Mouse (Mus musculus): ENCODE results near the gene Papolb. TPM values are rescaled to one million over a fixed set of nuclear protein-coding genes. Genes with fewer than 3 reads are reported as not detected.
A peak's percentile ranks its signal among the peaks of the same experiment; 100 is the strongest.

Papolb gene
- total and polyA plus RNA-seq, 2 experiments: not detected

- no peak overlapping the region for H3K9ac ChIP-seq (ENCODE audit: low read depth, low read length)
- H3K27ac ChIP-seq (replicated peaks; ENCODE audit: insufficient read depth, low read depth, low read length): no peak overlapping the region
- 74% methylated on average over 8 of the region's 8 CpGs for WGBS
- H3K4me3 ChIP-seq (ENCODE audit: insufficient read depth, low read depth, low read length): no peak overlapping the region
- no peak for TF ChIP-seq CTCF (IDR thresholded peaks at IDR 0.05; ENCODE audit: low read depth, low read length)
- no peak for TF ChIP-seq POLR2A (IDR thresholded peaks at IDR 0.05; ENCODE audit: extremely low read depth, insufficient read depth, low read length)
- no peaks in the 10 kb centered on the region for H3K79me2 ChIP-seq (ENCODE audit: control insufficient read depth, insufficient read depth, low read length)
- no peak for DNase-seq (ENCODE audit: extremely low read depth, low read depth, low spot score)
- no peaks in the 10 kb centered on the region for H3K36me3 ChIP-seq (ENCODE audit: control insufficient read depth, insufficient read depth, low read length)
- H3K27me3 ChIP-seq (ENCODE audit: control insufficient read depth, insufficient read depth, low read length): 0 out of 2 replicates have a peak, but pooled peaks cover 3% of the 10 kb centered on the region
- H3K4me1 ChIP-seq (ENCODE audit: control insufficient read depth, insufficient read depth, low read length): no peaks in the 10 kb centered on the region
These were observed 5.0 kb downstream of the Papolb start for GRCm38 (mm10) chr5:142524711-142525464.

GRCm38 (mm10) chr5:142521195-142521866, 8.5 kb downstream of the Papolb start:
- no peak overlapping the region for H3K27ac ChIP-seq (replicated peaks; ENCODE audit: insufficient read depth, low read depth, low read length)
- WGBS: 90% methylated on average over 11 of the region's 11 CpGs
- H3K9ac ChIP-seq (ENCODE audit: low read depth, low read length): no peak overlapping the region
- 0 out of 2 replicates have a peak, but pooled peaks cover 2% of the 10 kb centered on the region for H3K27me3 ChIP-seq (ENCODE audit: control insufficient read depth, insufficient read depth, low read length)
- H3K79me2 ChIP-seq (ENCODE audit: control insufficient read depth, insufficient read depth, low read length): no peaks in the 10 kb centered on the region
- no peak overlapping the region for H3K4me3 ChIP-seq (ENCODE audit: insufficient read depth, low read depth, low read length)
- no peaks in the 10 kb centered on the region for H3K4me1 ChIP-seq (ENCODE audit: control insufficient read depth, insufficient read depth, low read length)
- TF ChIP-seq CTCF (IDR thresholded peaks at IDR 0.05; ENCODE audit: low read depth, low read length) (no peak), POLR2A (IDR thresholded peaks at IDR 0.05; ENCODE audit: extremely low read depth, insufficient read depth, low read length) (no peak)
- no peaks in the 10 kb centered on the region for H3K36me3 ChIP-seq (ENCODE audit: control insufficient read depth, insufficient read depth, low read length)
- no peak for DNase-seq (ENCODE audit: extremely low read depth, low read depth, low spot score)

- H3K9ac ChIP-seq (ENCODE audit: low read depth, low read length): no peak overlapping the region
- H3K27me3 ChIP-seq (ENCODE audit: control insufficient read depth, insufficient read depth, low read length): 0 out of 2 replicates have a peak, but pooled peaks cover 2% of the 10 kb centered on the region
- H3K4me1 ChIP-seq (ENCODE audit: control insufficient read depth, insufficient read depth, low read length): no peaks in the 10 kb centered on the region
- no peaks in the 10 kb centered on the region for H3K79me2 ChIP-seq (ENCODE audit: control insufficient read depth, insufficient read depth, low read length)
- H3K27ac ChIP-seq (replicated peaks; ENCODE audit: insufficient read depth, low read depth, low read length): no peak overlapping the region
- no peak overlapping the region for H3K4me3 ChIP-seq (ENCODE audit: insufficient read depth, low read depth, low read length)
- DNase-seq (ENCODE audit: extremely low read depth, low read depth, low spot score): peak; percentile 54
- no peak for TF ChIP-seq CTCF (IDR thresholded peaks at IDR 0.05; ENCODE audit: low read depth, low read length)
- 50% methylated on average over 4 of the region's 4 CpGs for WGBS
- no peaks in the 10 kb centered on the region for H3K36me3 ChIP-seq (ENCODE audit: control insufficient read depth, insufficient read depth, low read length)
These were observed 9.5 kb downstream of the Papolb start for GRCm38 (mm10) chr5:142520360-142520759.

- Histone ChIP-seq H3K4me3 (ENCODE audit: insufficient read depth, low read depth, low read length) (no peak overlapping the region), H3K27ac (replicated peaks; ENCODE audit: insufficient read depth, low read depth, low read length) (no peak overlapping the region), H3K4me1 (ENCODE audit: control insufficient read depth, insufficient read depth, low read length) (no peaks in the 10 kb centered on the region), H3K27me3 (ENCODE audit: control insufficient read depth, insufficient read depth, low read length) (no peaks in the 10 kb centered on the region), H3K79me2 (ENCODE audit: control insufficient read depth, insufficient read depth, low read length) (no peaks in the 10 kb centered on the region), H3K36me3 (ENCODE audit: control insufficient read depth, insufficient read depth, low read length) (no peaks in the 10 kb centered on the region), H3K9ac (ENCODE audit: low read depth, low read length) (no peak overlapping the region)
- 73% methylated on average over 6 of the region's 6 CpGs for WGBS
- TF ChIP-seq CTCF (IDR thresholded peaks at IDR 0.05; ENCODE audit: low read depth, low read length) (no peak), POLR2A (IDR thresholded peaks at IDR 0.05; ENCODE audit: extremely low read depth, insufficient read depth, low read length) (no peak)
- DNase-seq (ENCODE audit: extremely low read depth, low read depth, low spot score): no peak
These were observed 10.9 kb downstream of the Papolb start for GRCm38 (mm10) chr5:142518973-142519372.

GRCm38 (mm10) chr5:142512112-142512511, 17.8 kb downstream of the Papolb start:
- Histone ChIP-seq H3K27me3 (ENCODE audit: control insufficient read depth, insufficient read depth, low read length) (no peaks in the 10 kb centered on the region), H3K27ac (replicated peaks; ENCODE audit: insufficient read depth, low read depth, low read length) (no peak overlapping the region), H3K36me3 (ENCODE audit: control insufficient read depth, insufficient read depth, low read length) (no peaks in the 10 kb centered on the region), H3K4me3 (ENCODE audit: insufficient read depth, low read depth, low read length) (no peak overlapping the region), H3K79me2 (ENCODE audit: control insufficient read depth, insufficient read depth, low read length) (no peaks in the 10 kb centered on the region), H3K9ac (ENCODE audit: low read depth, low read length) (no peak overlapping the region), H3K4me1 (ENCODE audit: control insufficient read depth, insufficient read depth, low read length) (no peaks in the 10 kb centered on the region)
- no peak for DNase-seq (ENCODE audit: extremely low read depth, low read depth, low spot score)
- WGBS: 79% methylated on average over 4 of the region's 4 CpGs
- TF ChIP-seq POLR2A (IDR thresholded peaks at IDR 0.05; ENCODE audit: extremely low read depth, insufficient read depth, low read length): no peak
- no peak for TF ChIP-seq CTCF (IDR thresholded peaks at IDR 0.05; ENCODE audit: low read depth, low read length)

- Histone ChIP-seq H3K36me3 (ENCODE audit: control insufficient read depth, insufficient read depth, low read length) (no peaks in the 10 kb centered on the region), H3K4me1 (ENCODE audit: control insufficient read depth, insufficient read depth, low read length) (no peaks in the 10 kb centered on the region), H3K9ac (ENCODE audit: low read depth, low read length) (no peak overlapping the region), H3K27ac (replicated peaks; ENCODE audit: insufficient read depth, low read depth, low read length) (no peak overlapping the region), H3K4me3 (ENCODE audit: insufficient read depth, low read depth, low read length) (no peak overlapping the region), H3K27me3 (ENCODE audit: control insufficient read depth, insufficient read depth, low read length) (no peaks in the 10 kb centered on the region), H3K79me2 (ENCODE audit: control insufficient read depth, insufficient read depth, low read length) (no peaks in the 10 kb centered on the region)
- 77% methylated on average over 7 of the region's 7 CpGs for WGBS
- DNase-seq (ENCODE audit: extremely low read depth, low read depth, low spot score): no peak
- no peak for TF ChIP-seq CTCF (IDR thresholded peaks at IDR 0.05; ENCODE audit: low read depth, low read length)
- no peak for TF ChIP-seq POLR2A (IDR thresholded peaks at IDR 0.05; ENCODE audit: extremely low read depth, insufficient read depth, low read length)
These were observed 19.8 kb downstream of the Papolb start for GRCm38 (mm10) chr5:142510061-142510414.

Data from liver, adult 2 months (tissue).